Mouse (Mus musculus) heart, postnatal 0 days (tissue): ENCODE results near the gene Emc10. TPM values are rescaled to one million over a fixed set of nuclear protein-coding genes. Genes with fewer than 3 reads are reported as not detected.

Experiments used
- ATAC-seq: fragments of 200-750 bp; cut with Nextera tagmentation; 2 replicates; pipeline ENCODE4 v1.8.0; 2017; ENCODE audit warnings: low read depth, moderate number of reproducible peaks, moderate library complexity; ENCODE audit not compliant: insufficient read depth
- DNase-seq: peaks from one replicate; pipeline ENCODE4 v3.0.0-alpha.2; 2016; ENCODE audit warnings: low spot score
- H3K27ac ChIP-seq: fragments of 300-500 bp; sonication (generic); 2 replicates; pipeline ENCODE4 v1.5.1; 2014; ENCODE audit warnings: low read depth, mild to moderate bottlenecking
- H3K27me3 ChIP-seq: fragments of 300-500 bp; sonication (generic); 2 replicates; pipeline ENCODE4 v1.6.1; 2014; ENCODE audit warnings: low read length, mixed read lengths; ENCODE audit not compliant: control insufficient read depth, insufficient read depth
- H3K36me3 ChIP-seq: fragments of 300-500 bp; sonication (generic); replicated peaks from 2 replicates; pipeline ENCODE4 v1.6.1; 2014; ENCODE audit warnings: low read length, mixed read lengths; ENCODE audit not compliant: control insufficient read depth, insufficient read depth
- H3K4me1 ChIP-seq: fragments of 300-500 bp; sonication (generic); 2 replicates; pipeline ENCODE4 v1.6.1; 2014; ENCODE audit warnings: antibody characterized with exemption; ENCODE audit not compliant: control insufficient read depth, insufficient read depth
- H3K4me2 ChIP-seq: fragments of 300-500 bp; sonication (generic); 2 replicates; pipeline ENCODE4 v1.6.1; 2014; ENCODE audit warnings: low read depth, mild to moderate bottlenecking, low read length, moderate library complexity
- H3K4me3 ChIP-seq: fragments of 300-500 bp; sonication (generic); 2 replicates; pipeline ENCODE4 v1.5.1; 2014; ENCODE audit warnings: low read depth, low read length
- H3K9ac ChIP-seq: fragments of 300-500 bp; sonication (generic); replicated peaks from 2 replicates; pipeline ENCODE4 v1.6.1; 2014; ENCODE audit warnings: low read depth, low read length, mixed read lengths
- H3K9me3 ChIP-seq: fragments of 300-500 bp; sonication (generic); replicated peaks from 2 replicates; pipeline ENCODE4 v1.6.1; 2016; ENCODE audit warnings: low read length; ENCODE audit not compliant: control insufficient read depth
- CTCF ChIP-seq: IDR thresholded peaks from 2 replicates; pipeline ENCODE4 v1.5.1; 2016; ENCODE audit warnings: antibody characterized with exemption, control low read depth, low read depth
- EP300 ChIP-seq: IDR thresholded peaks from 2 replicates; pipeline ENCODE4 v1.6.1; 2016; ENCODE audit warnings: antibody characterized with exemption, low read depth
- WGBS: fragments of 180-500 bp; shearing (Covaris S2); extraction: QIAGEN DNeasy Blood & Tissue Kit; methylation state at CpG from one replicate; pipeline ENCODE4 v1.1.7; 2014; 5-methylcytosine and 5-hydroxymethylcytosine counted together
- polyA plus RNA-seq: library from polyadenylated mRNA; unstranded; fragments of >200 nt; fragmentation: Nextera tagmentation; extraction: Ambion mirVana; gene quantifications from 2 replicates; pipeline ENCODE4 v1.2.1, GENCODE M21; 2015
- total RNA-seq: library from RNA; depleted of rRNA; stranded (reverse); fragments of >200 nt; gene quantifications from 2 replicates; pipeline ENCODE4 v1.2.3, GENCODE M21; 2014; ENCODE audit warnings: low replicate concordance; rRNA removed

The Emc10 gene
- total RNA-seq (206 and 212 TPM in 2 replicates), polyA plus RNA-seq (67.0 and 73.2 TPM in 2 replicates)

GRCm38 (mm10) chr7:44495992-44496770, at the start of gene Emc10, which contains the start of gene Fam71e1:
Emc10 (minus strand) TSS chr7:44496529.
Fam71e1 (plus strand) TSS chr7:44496581.
- H3K9me3 ChIP-seq: no peaks in the 10 kb centered on the region
- peaks cover 15% of the 10 kb centered on the region for H3K4me1 ChIP-seq
- H3K4me2 ChIP-seq: peak within 1 kb of the TSS; percentile 80
- no peaks in the 10 kb centered on the region; the same call in 1 of the 2 replicates for H3K27me3 ChIP-seq
- WGBS: 1% methylated on average over 58 of the region's 58 CpGs
- H3K27ac ChIP-seq: peak within 1 kb of the TSS; percentile 89
- ATAC-seq (peak; percentile 94), DNase-seq (peak; percentile 95)
- peaks cover 20% of the 10 kb centered on the region for H3K36me3 ChIP-seq
- peak within 1 kb of the TSS; percentile 67 for H3K4me3 ChIP-seq
- TF ChIP-seq EP300 (peak; percentile 77; the same call in 1 of the 2 replicates), CTCF (no peak)
- H3K9ac ChIP-seq: peak within 1 kb of the TSS; percentile 72

- ATAC-seq: no peak
- no peak overlapping the region for H3K9ac ChIP-seq
- H3K36me3 ChIP-seq: peaks cover 41% of the 10 kb centered on the region
- no peak for DNase-seq
- TF ChIP-seq CTCF (no peak), EP300 (no peak)
- H3K4me2 ChIP-seq: no peak overlapping the region
- H3K4me3 ChIP-seq: no peak overlapping the region
- WGBS: 71% methylated on average over 12 of the region's 12 CpGs
- H3K27ac ChIP-seq: no peak overlapping the region
- H3K4me1 ChIP-seq: peaks cover 7% of the 10 kb centered on the region; the same call in 1 of the 2 replicates
- no peaks in the 10 kb centered on the region for H3K9me3 ChIP-seq
- no peaks in the 10 kb centered on the region for H3K27me3 ChIP-seq
Measured at GRCm38 (mm10) chr7:44543071-44543470, 46.7 kb upstream of the Emc10 start.

- no peak overlapping the region for H3K9ac ChIP-seq
- no peak overlapping the region for H3K27ac ChIP-seq
- no peak overlapping the region for H3K4me2 ChIP-seq
- H3K27me3 ChIP-seq: no peaks in the 10 kb centered on the region
- ATAC-seq: no peak
- WGBS: 91% methylated on average over 11 of the region's 11 CpGs
- DNase-seq: no peak
- TF ChIP-seq EP300: no peak
- TF ChIP-seq CTCF: no peak
- H3K36me3 ChIP-seq: peaks cover 42% of the 10 kb centered on the region
- H3K9me3 ChIP-seq: no peaks in the 10 kb centered on the region
- H3K4me1 ChIP-seq: peaks cover 2% of the 10 kb centered on the region; the same call in 1 of the 2 replicates
- no peak overlapping the region for H3K4me3 ChIP-seq
Measured at GRCm38 (mm10) chr7:44542555-44542954, 46.2 kb upstream of the Emc10 start.

GRCm38 (mm10) chr7:44538756-44539624, 42.7 kb upstream of the Emc10 start:
- no peaks in the 10 kb centered on the region for H3K9me3 ChIP-seq
- H3K27ac ChIP-seq: no peak overlapping the region
- 90% methylated on average over 41 of the region's 41 CpGs for WGBS
- no peak overlapping the region for H3K4me2 ChIP-seq
- ATAC-seq (no peak), DNase-seq (no peak)
- peaks cover 57% of the 10 kb centered on the region for H3K36me3 ChIP-seq
- H3K9ac ChIP-seq: no peak overlapping the region
- no peak for TF ChIP-seq EP300
- no peak for TF ChIP-seq CTCF
- no peaks in the 10 kb centered on the region for H3K27me3 ChIP-seq
- no peak overlapping the region for H3K4me3 ChIP-seq
- H3K4me1 ChIP-seq: 0 out of 2 replicates have a peak, but pooled peaks cover 3% of the 10 kb centered on the region

- H3K9ac ChIP-seq: no peak overlapping the region
- TF ChIP-seq CTCF (no peak), EP300 (no peak)
- H3K27me3 ChIP-seq: no peaks in the 10 kb centered on the region
- 87% methylated on average over 13 of the region's 13 CpGs for WGBS
- no peak for ATAC-seq
- peaks cover 66% of the 10 kb centered on the region for H3K36me3 ChIP-seq
- no peak overlapping the region for H3K4me2 ChIP-seq
- no peak for DNase-seq
- H3K27ac ChIP-seq: no peak overlapping the region
- 0 out of 2 replicates have a peak, but pooled peaks cover 3% of the 10 kb centered on the region for H3K4me1 ChIP-seq
- no peaks in the 10 kb centered on the region for H3K9me3 ChIP-seq
- no peak overlapping the region for H3K4me3 ChIP-seq
Measured at GRCm38 (mm10) chr7:44537496-44537895, 41.2 kb upstream of the Emc10 start.
